Mouse (Mus musculus) cerebellum, adult 18-20 months (tissue): ENCODE data around the gene Ccng1.
"Not testable (repeated sequence)": the region's sequence is repeated elsewhere in the genome, so short reads cannot be mapped to it uniquely, and the experiment has no call there.

Experiments used
- DNase-seq, 2 experiments: peaks; one replicate each; pipeline ENCODE4 v3.0.0; 2021

Gene Ccng1

DNA sequence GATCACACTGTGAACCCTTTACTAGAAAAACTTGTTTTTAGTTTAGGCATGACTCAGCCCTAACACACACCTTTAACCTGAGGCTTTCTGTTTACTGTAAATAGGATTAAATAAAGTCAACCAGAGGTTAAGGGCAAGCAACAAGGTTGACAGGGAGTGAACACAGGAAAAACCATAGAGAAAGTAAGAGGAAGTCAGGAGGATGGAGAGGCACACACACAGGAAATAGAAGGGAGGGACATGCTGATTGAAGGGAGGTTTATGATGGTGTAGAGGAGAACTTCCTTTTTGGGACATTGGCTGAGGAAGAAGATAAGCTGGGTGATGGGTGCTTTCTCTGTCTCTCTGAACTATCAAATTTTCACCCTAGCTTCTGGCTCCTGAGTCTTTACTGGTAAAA, 36.8 kb downstream of the Ccng1 start:
- no peak for DNase-seq

DNA sequence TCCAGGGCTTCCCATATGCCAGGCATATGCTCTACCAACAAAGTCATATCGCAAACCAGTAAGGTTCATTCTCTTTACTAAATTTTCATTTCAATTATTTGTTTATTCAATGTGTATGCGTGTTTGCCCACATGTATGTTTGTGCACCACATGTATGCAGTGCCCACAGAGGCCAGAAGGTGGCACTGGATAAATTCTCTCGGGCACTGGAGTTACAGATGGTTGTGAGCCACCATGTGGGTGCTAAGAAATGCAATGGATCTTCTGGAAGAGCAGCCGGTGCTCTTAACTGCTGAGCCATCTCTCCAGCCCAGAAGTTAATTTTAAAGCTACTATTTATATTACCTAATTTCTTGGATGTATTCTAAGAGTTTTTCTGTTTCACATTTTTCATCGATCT, 39.6 kb downstream of the Ccng1 start:
- no peak for DNase-seq

DNA sequence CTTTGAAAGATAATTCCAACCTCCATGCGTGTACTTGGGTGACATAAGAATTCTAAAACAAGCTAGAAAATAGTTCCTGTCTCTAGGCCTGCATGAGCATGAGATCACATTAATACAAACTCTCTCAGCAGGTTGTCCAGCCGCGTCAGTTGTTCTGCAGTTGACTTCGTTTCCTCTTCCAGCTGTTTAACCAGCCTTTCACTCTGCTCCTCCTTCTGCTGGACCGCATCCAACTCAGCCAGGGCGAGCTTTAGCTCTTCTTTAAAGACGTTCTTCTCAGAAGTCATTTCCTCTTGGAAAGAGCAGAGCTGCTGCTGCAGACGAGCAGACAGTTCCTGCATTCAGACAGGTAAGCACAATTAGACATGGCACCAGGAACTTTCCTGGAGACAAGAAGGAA, 41.3 kb downstream of the Ccng1 start:
- no peak for DNase-seq

GRCm38 (mm10) chr11:40709899-40710298, 45.2 kb downstream of the Ccng1 start:
- not testable (repeated sequence) for DNase-seq
